Mouse (Mus musculus) cortical plate, adult 2 months (tissue): ENCODE results near the gene Lamb3.

Experiments used
- CTCF ChIP-seq: fragments of 200-500 bp; IDR thresholded peaks from 2 replicates; pipeline ENCODE4 v1.5.1; 2011; ENCODE audit warnings: mild to moderate bottlenecking, control low read depth, low read length; ENCODE audit not compliant: insufficient read depth; ENCODE audit errors: extremely low read depth
- POLR2A ChIP-seq: fragments of 200-500 bp; IDR thresholded peaks from 2 replicates; pipeline ENCODE4 v1.6.1; 2011; ENCODE audit warnings: mild to moderate bottlenecking, low read length, control low read depth; ENCODE audit not compliant: insufficient read depth; ENCODE audit errors: extremely low read depth

GRCm38 (mm10) chr1:193181104-193181503 is 26.4 kb upstream of the Lamb3 start:
- TF ChIP-seq CTCF, result no peak
- TF ChIP-seq POLR2A, result no peak
